Mouse (Mus musculus): ENCODE data around the gene Vmn1r176.
"Not testable (repeated sequence)": the region's sequence is repeated elsewhere in the genome, so short reads cannot be mapped to it uniquely, and the experiment has no call there.

The Vmn1r176 gene

GRCm38 (mm10) chr7:23837272-23837671 lies at the start of gene Vmn1r176:
TSS of gene Vmn1r176 (minus strand) at chr7:23837372.
- not testable (repeated sequence) for DNase-seq (ENCODE audit: low spot score)

GRCm38 (mm10) chr7:23876918-23877317 lies 39.7 kb upstream of the Vmn1r176 start:
- not testable (repeated sequence) for DNase-seq (ENCODE audit: low spot score)

DNA sequence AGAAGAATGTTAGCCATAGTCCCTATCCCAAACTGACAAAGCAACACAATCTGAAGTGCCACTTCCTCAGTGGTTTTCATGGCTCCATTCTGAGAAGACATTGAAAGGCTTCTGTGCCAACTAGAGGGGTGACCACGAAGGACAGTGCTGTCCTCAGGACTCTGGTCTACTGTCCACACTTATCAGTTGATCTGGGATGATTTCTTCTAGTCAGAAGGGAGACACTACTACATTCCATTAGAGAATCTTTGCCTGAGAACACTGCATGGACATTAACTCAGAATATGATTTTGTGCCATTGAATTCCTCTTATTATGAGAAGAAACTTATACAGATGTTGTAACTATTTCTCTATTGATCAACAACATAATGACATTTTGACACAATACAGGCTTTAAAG lies 29.2 kb upstream of the Vmn1r176 start, which contains the start of gene Vmn1r177:
Gene Vmn1r177, minus strand, starts transcription at position 101 of the 400 bp plus-strand sequence.
- not testable (repeated sequence) for DNase-seq (ENCODE audit: low spot score)

GRCm38 (mm10) chr7:23810543-23810942 lies 26.6 kb downstream of the Vmn1r176 start, which contains the start of gene Vmn1r175:
TSS of gene Vmn1r175 (minus strand) at chr7:23810643.
- not testable (repeated sequence) for DNase-seq (ENCODE audit: low spot score)

DNA sequence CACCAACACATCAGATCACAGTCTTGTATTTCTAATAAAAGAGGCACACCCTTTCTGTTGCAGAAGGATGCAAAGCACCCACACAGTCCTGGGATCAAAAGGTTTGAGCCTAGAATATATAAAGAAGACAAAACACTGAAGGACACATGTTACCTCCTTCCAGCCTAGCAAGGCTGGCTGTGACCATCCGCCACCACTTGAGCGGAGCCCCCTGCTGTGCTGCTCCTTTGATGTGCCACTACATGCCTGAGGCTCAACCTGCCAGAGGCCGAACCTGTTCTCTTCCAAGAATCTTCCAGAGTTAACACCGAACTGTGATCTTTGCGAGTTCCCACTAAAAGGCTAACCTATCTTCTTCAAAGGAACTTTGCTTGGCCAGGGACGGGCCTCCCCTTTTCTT lies 52.6 kb downstream of the Vmn1r176 start:
- no peak for DNase-seq (ENCODE audit: low spot score)

Data from c-Kit-positive CD71-positive TER-119-positive erythroid progenitor cells, embryonic 14.5 days (primary cell).